Mouse (Mus musculus) midbrain, embryonic 15.5 days (tissue): ENCODE measurements around the gene Fgf4. TPM values are rescaled to one million over a fixed set of nuclear protein-coding genes. Genes with fewer than 3 reads are reported as not detected.
"Not testable (repeated sequence)": the region's sequence is repeated elsewhere in the genome, so short reads cannot be mapped to it uniquely, and the experiment has no call there.

ENCODE experiments used
- ATAC-seq: fragments of 200-750 bp; cut with Nextera tagmentation; replicated peaks from 2 replicates; pipeline ENCODE4 v1.8.0; 2017; ENCODE audit warnings: moderate TSS enrichment
- H3K27ac ChIP-seq: fragments of 300-500 bp; sonication (generic); 2 replicates; pipeline ENCODE4 v1.5.1; 2015; ENCODE audit warnings: mild to moderate bottlenecking, inconsistent platforms
- H3K27me3 ChIP-seq: fragments of 300-500 bp; sonication (generic); replicated peaks from 2 replicates; pipeline ENCODE4 v1.6.1; 2015; ENCODE audit warnings: inconsistent platforms
- H3K36me3 ChIP-seq: fragments of 300-500 bp; sonication (generic); replicated peaks from 2 replicates; pipeline ENCODE4 v1.6.1; 2015; ENCODE audit warnings: inconsistent platforms
- H3K4me1 ChIP-seq: fragments of 300-500 bp; sonication (generic); 2 replicates; pipeline ENCODE4 v1.6.1; 2015; ENCODE audit warnings: inconsistent platforms
- H3K4me2 ChIP-seq: fragments of 300-500 bp; sonication (generic); 2 replicates; pipeline ENCODE4 v1.6.1; 2015; ENCODE audit warnings: inconsistent platforms, mild to moderate bottlenecking, moderate library complexity
- H3K4me3 ChIP-seq: fragments of 300-500 bp; sonication (generic); 2 replicates; pipeline ENCODE4 v1.5.1; 2015; ENCODE audit warnings: mild to moderate bottlenecking, inconsistent platforms
- H3K9ac ChIP-seq: fragments of 300-500 bp; sonication (generic); 2 replicates; pipeline ENCODE4 v1.6.1; 2015; ENCODE audit warnings: mild to moderate bottlenecking, inconsistent platforms
- H3K9me3 ChIP-seq: fragments of 300-500 bp; sonication (generic); 2 replicates; pipeline ENCODE4 v1.6.1; 2016; ENCODE audit warnings: inconsistent platforms
- WGBS: fragments of 180-500 bp; shearing (Covaris S2); methylation state at CpG from one replicate; pipeline ENCODE4 v1.1.7; 2015; ENCODE audit warnings: mixed read lengths; 5-methylcytosine and 5-hydroxymethylcytosine counted together
- polyA plus RNA-seq: library from polyadenylated mRNA; unstranded; fragments of >200 nt; fragmentation: Nextera tagmentation; extraction: Ambion mirVana; gene quantifications from 2 replicates; pipeline ENCODE4 v1.2.1, GENCODE M21; 2015

Gene Fgf4
- polyA plus RNA-seq, 1 experiment from 2014 or later: not detected

- ATAC-seq: no peak
- Histone ChIP-seq H3K4me3 (no peak overlapping the region), H3K27ac (no peak overlapping the region), H3K9me3 (no peaks in the 10 kb centered on the region), H3K27me3 (no peaks in the 10 kb centered on the region), H3K9ac (no peak overlapping the region), H3K4me2 (no peak overlapping the region), H3K36me3 (no peaks in the 10 kb centered on the region), H3K4me1 (no peaks in the 10 kb centered on the region; the same call in 1 of the 2 replicates)
- WGBS: 69% methylated on average over 4 of the region's 4 CpGs
Observed at GRCm38 (mm10) chr7:144873160-144873559, 26.0 kb downstream of the Fgf4 start.

DNA sequence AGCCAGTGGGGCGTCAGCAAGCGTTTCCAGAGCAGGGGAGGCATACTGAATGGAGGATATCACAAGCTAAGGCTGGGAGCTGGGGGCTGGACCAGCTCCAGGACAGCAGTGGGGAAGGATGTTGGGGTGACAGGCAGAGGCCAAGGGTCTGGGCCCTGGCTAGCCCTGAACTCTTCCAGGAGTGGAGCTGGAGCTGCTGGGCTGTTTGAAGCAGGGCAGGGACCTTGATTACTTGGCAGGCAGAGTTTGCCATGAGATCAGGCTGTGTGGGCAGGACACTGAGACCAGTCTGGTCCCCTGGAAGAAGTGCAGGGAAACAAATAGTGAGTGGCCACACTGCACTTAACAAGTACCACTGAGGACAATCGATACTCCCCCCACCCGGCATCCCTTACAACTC is 27.1 kb downstream of the Fgf4 start:
- no peak overlapping the region for H3K4me3 ChIP-seq
- no peaks in the 10 kb centered on the region for H3K9me3 ChIP-seq
- no peak overlapping the region for H3K9ac ChIP-seq
- no peaks in the 10 kb centered on the region for H3K36me3 ChIP-seq
- H3K4me2 ChIP-seq: no peak overlapping the region
- ATAC-seq: no peak
- H3K4me1 ChIP-seq: no peaks in the 10 kb centered on the region; the same call in 1 of the 2 replicates
- H3K27me3 ChIP-seq: no peaks in the 10 kb centered on the region
- no peak overlapping the region for H3K27ac ChIP-seq
- 80% methylated on average over 4 of the region's 4 CpGs for WGBS

DNA sequence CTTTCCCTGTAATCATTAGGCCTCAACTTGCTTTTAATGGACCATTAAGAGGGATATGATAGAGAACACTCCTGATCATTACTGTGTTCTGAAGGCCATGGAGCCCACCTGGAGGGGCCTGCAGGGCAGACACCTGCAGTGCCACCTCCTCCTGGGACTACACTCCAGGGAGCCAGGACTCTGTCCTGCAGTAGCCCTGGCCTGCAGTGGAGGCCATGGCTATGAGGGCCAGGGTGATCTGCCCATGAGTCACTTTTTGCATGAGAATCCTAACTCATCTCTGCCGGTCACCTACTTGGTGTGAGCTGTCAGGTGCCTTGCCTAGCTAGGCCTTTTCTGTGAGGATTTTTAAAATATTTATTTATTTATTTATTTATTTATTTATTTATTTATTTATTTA is 31.2 kb downstream of the Fgf4 start:
- ATAC-seq: no peak
- 100% methylated on average over 1 of the region's 1 CpGs for WGBS
- H3K4me2 ChIP-seq: no peak overlapping the region

DNA sequence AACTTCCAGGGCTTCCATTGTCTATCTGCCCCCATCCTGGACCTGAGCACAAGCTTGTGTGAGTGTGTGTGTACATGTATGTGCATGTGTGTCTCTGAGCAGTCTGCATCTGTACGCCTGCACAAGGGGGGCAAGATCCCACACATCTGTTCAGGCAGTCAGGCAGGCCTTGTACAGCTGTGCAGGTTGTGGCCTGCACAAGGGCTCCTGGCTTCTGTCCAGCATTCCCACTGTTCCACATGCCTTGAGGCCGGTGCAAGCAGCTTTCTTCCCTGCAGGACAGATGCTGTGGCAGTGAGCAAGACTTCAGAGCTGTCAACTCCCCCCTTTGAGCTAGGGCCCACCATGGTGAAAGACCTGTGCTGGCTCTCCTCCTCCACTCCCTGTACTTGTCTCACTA is 35.9 kb downstream of the Fgf4 start:
- WGBS: 41% methylated on average over 2 of the region's 2 CpGs
- no peaks in the 10 kb centered on the region for H3K36me3 ChIP-seq
- H3K4me1 ChIP-seq: no peaks in the 10 kb centered on the region
- no peaks in the 10 kb centered on the region for H3K27me3 ChIP-seq
- no peak overlapping the region for H3K4me2 ChIP-seq
- H3K27ac ChIP-seq: no peak overlapping the region
- no peak for ATAC-seq
- H3K9ac ChIP-seq: no peak overlapping the region
- no peaks in the 10 kb centered on the region for H3K9me3 ChIP-seq
- no peak overlapping the region for H3K4me3 ChIP-seq

More for the DNA sequence above, 31.2 kb downstream of the Fgf4 start:
- Histone ChIP-seq H3K4me1 (no peaks in the 10 kb centered on the region; the same call in 1 of the 2 replicates), H3K9me3 (no peaks in the 10 kb centered on the region), H3K9ac (no peak overlapping the region), H3K4me3 (no peak overlapping the region), H3K36me3 (no peaks in the 10 kb centered on the region), H3K27ac (no peak overlapping the region), H3K27me3 (no peaks in the 10 kb centered on the region)

DNA sequence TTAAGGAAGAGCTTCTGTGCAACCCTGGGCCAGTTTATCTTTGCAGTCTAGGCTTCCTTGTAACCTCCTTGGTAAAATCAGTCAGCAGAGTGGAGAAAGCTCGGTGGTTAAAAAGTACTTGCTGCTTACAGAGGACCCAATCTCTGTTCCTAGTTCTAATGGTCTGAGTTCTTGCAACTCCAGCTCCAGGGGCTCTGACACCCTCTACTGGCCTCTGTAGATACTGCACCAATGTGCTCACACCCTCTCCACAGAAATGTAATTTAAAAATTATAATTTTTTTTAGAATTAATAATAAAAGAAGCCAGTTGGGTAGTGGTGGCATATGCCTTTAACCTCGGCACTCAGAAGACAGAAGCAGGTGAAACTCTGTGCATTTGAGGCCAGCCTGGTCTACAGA is 40.5 kb downstream of the Fgf4 start:
- no peaks in the 10 kb centered on the region for H3K9me3 ChIP-seq
- no peaks in the 10 kb centered on the region for H3K27me3 ChIP-seq
- H3K4me3 ChIP-seq: no peak overlapping the region
- no peak for ATAC-seq
- WGBS: 88% methylated on average over 2 of the region's 2 CpGs
- H3K27ac ChIP-seq: no peak overlapping the region
- H3K4me1 ChIP-seq: no peaks in the 10 kb centered on the region
- no peak overlapping the region for H3K9ac ChIP-seq
- no peak overlapping the region for H3K4me2 ChIP-seq
- no peaks in the 10 kb centered on the region for H3K36me3 ChIP-seq

DNA sequence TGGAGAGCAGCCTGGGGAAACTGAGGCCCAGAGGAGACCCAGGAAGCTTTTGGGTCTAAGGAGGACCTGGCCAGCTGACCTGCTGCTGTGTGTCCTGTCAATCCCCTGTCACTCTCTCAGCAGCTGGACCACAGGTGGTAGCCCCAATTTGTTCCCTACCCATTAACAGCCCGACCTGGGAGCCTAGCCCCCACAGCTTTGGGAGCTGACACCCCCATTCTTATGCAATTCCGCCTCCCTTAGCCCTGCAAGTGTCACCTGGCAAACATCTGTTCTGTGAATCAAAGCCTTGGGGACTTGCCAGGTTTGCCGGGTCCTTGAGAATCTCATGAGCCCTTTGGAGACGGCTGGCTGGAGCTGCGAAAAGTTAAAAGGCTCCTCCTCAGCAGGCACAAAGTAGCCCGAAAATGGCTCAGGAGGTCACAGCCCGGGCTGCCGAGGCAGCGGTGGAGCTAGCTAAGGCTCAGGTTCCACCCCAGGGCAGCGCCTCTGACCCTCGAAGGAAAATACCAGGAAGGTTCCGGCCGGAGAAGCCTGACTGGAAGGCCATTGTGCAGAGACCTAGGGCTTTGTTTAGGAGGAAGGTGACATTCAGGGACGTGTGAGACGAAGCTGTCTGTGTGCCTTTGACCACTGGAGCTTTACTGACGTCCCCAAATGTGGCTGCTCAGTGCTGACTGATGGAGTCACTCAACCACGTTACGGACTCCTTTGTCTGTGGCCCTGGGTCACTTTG is 41.6 kb downstream of the Fgf4 start:
- Histone ChIP-seq H3K27ac (no peak overlapping the region), H3K4me2 (no peak overlapping the region), H3K4me3 (no peak overlapping the region), H3K9ac (no peak overlapping the region), H3K36me3 (no peaks in the 10 kb centered on the region), H3K4me1 (no peaks in the 10 kb centered on the region), H3K9me3 (no peaks in the 10 kb centered on the region), H3K27me3 (no peaks in the 10 kb centered on the region)
- 6% methylated on average over 18 of the region's 18 CpGs for whole genome bisulfite sequencing
- ATAC-seq: no peak

GRCm38 (mm10) chr7:144890661-144891060 is 43.5 kb downstream of the Fgf4 start:
- not testable (repeated sequence) for H3K27me3 ChIP-seq, H3K36me3 ChIP-seq, H3K4me2 ChIP-seq, H3K9me3 ChIP-seq, H3K4me3 ChIP-seq, H3K27ac ChIP-seq, H3K9ac ChIP-seq, ATAC-seq
- peaks cover 11% of the 10 kb centered on the region for H3K4me1 ChIP-seq
- WGBS: 100% methylated on average over 1 of the region's 1 CpGs

- H3K9me3 ChIP-seq: no peaks in the 10 kb centered on the region
- WGBS: 78% methylated on average over 2 of the region's 2 CpGs
- no peaks in the 10 kb centered on the region for H3K36me3 ChIP-seq
- no peak for ATAC-seq
- H3K4me3 ChIP-seq: no peak overlapping the region
- no peak overlapping the region for H3K4me2 ChIP-seq
- H3K9ac ChIP-seq: no peak overlapping the region
- H3K27ac ChIP-seq: no peak overlapping the region
- peaks cover 6% of the 10 kb centered on the region; the same call in 1 of the 2 replicates for H3K27me3 ChIP-seq
- peaks cover 23% of the 10 kb centered on the region for H3K4me1 ChIP-seq
Observed at GRCm38 (mm10) chr7:144891863-144892262, 44.7 kb downstream of the Fgf4 start.

GRCm38 (mm10) chr7:144892322-144892721 is 45.2 kb downstream of the Fgf4 start:
- Histone ChIP-seq H3K27me3 (peaks cover 10% of the 10 kb centered on the region; the same call in 1 of the 2 replicates), H3K9ac (no peak overlapping the region), H3K9me3 (no peaks in the 10 kb centered on the region), H3K36me3 (no peaks in the 10 kb centered on the region), H3K4me2 (no peak overlapping the region), H3K4me1 (peaks cover 28% of the 10 kb centered on the region), H3K27ac (no peak overlapping the region), H3K4me3 (no peak overlapping the region)
- 52% methylated on average over 6 of the region's 6 CpGs for WGBS
- ATAC-seq: no peak

DNA sequence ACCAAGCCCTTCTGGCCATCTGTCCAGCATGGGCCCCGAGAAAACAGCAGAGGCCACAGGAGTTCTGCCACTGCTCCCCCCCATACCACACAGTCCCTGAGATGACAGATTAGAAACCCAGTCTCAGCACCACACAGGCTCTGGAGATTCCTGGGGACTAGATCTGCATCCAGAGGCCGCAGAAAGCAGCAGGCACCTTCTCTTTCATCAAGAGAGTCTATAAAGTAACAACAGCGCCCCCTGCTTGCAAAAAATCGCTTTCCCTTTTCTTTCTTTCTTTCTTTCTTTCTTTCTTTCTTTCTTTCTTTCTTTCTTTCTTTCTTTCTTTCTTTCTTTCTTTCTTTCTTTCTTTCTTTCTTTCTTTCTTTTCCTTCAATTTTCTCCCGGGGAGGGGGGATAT is 47.0 kb downstream of the Fgf4 start:
- Histone ChIP-seq H3K36me3 (no peaks in the 10 kb centered on the region), H3K4me3 (no peak overlapping the region), H3K4me2 (peak overlapping the region; percentile 95; the same call in 1 of the 2 replicates), H3K9ac (no peak overlapping the region), H3K9me3 (no peaks in the 10 kb centered on the region), H3K4me1 (peaks cover 28% of the 10 kb centered on the region), H3K27ac (no peak overlapping the region), H3K27me3 (peaks cover 15% of the 10 kb centered on the region)
- no peak for ATAC-seq
- WGBS: 0% methylated on average over 5 of the region's 5 CpGs

DNA sequence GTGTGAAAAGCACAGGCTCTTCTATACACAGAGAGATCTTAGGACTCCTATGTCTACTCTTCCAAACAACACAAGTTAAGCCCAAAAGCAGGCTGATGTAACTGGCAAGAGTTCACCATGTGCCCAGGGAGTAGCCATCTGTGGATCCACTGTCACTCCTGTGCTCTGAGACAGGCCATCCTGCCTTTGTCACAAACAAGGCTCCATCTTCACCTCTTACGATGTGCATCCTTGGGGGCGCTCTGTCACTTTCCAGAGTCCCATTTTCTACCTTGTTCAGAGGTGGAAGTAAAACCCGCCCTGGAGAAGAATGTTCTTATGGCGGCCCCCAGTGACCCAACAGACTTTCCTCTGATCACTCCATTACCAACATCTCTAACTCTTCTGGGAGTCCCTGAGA is 47.5 kb downstream of the Fgf4 start:
- peaks cover 28% of the 10 kb centered on the region for H3K4me1 ChIP-seq
- H3K4me3 ChIP-seq: peak overlapping the region; percentile 46
- H3K9me3 ChIP-seq: no peaks in the 10 kb centered on the region
- peaks cover 15% of the 10 kb centered on the region for H3K27me3 ChIP-seq
- 6% methylated on average over 4 of the region's 4 CpGs for WGBS
- H3K9ac ChIP-seq: no peak overlapping the region
- H3K36me3 ChIP-seq: no peaks in the 10 kb centered on the region
- no peak for ATAC-seq
- peak overlapping the region; percentile 95 for H3K4me2 ChIP-seq
- peak overlapping the region; percentile 53; the same call in 1 of the 2 replicates for H3K27ac ChIP-seq

GRCm38 (mm10) chr7:144895305-144896111 is 48.3 kb downstream of the Fgf4 start:
- H3K4me3 ChIP-seq: peak overlapping the region; percentile 46
- H3K4me2 ChIP-seq: peak overlapping the region; percentile 95
- peak; percentile 85 for ATAC-seq
- peaks cover 15% of the 10 kb centered on the region for H3K27me3 ChIP-seq
- peaks cover 28% of the 10 kb centered on the region for H3K4me1 ChIP-seq
- H3K9me3 ChIP-seq: no peaks in the 10 kb centered on the region
- peak overlapping the region; percentile 53 for H3K27ac ChIP-seq
- H3K36me3 ChIP-seq: no peaks in the 10 kb centered on the region
- H3K9ac ChIP-seq: peak overlapping the region; percentile 43
- WGBS: under 1% methylated on average over 37 of the region's 37 CpGs
